Comparison of ENCODE assay signal across 24 mouse cellular contexts in the genomic region with DNA sequence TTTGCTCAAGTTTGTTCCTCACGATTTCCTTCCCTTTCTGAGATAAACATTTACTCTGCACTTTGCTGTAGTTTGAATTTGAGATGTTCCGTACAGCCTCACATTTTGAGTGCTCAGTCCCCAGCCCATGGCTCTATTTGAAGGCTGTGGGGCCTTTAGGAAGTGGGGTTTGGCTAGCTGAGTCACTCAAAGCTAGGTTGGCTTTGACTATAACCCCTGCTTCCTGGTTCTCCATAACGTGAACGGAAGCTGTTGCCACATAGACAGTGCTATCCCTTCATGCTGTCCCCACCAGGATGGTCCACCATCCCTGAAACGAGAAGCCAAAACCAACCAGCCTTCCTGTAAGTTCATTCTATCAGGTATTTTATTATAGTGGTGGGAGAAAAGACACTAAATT.
"Had no signal": no experiment of that assay in that cellular context is flagged by ENCODE, and none has a peak within 500 bp of the region (broad histone marks: within the 10 kb centered on the region; RNA-seq: fewer than 3 reads in every experiment).

No protein-coding gene starts in this region.

- H3K9me3 ChIP-seq: limb, embryonic 13.5 days; liver, embryonic 12.5 days; liver, embryonic 15.5 days; midbrain, embryonic 12.5 days; midbrain, embryonic 15.5 days; neural tube, embryonic 12.5 days; neural tube, embryonic 15.5 days had no signal

- DNase-seq: kidney, adult 2 months; kidney, postnatal 25 days; layer of hippocampus, adult 9-11 months; liver; lung, adult 18-20 months; lung, postnatal 36 days; right cerebral cortex, adult 18-20 months; right cerebral cortex, postnatal 25 days; spleen, adult 18-20 months; thymus, adult 18-20 months; thymus, postnatal 36 days had no signal

- H3K9ac ChIP-seq: limb, embryonic 13.5 days; liver, embryonic 12.5 days; liver, embryonic 15.5 days; midbrain, embryonic 12.5 days; midbrain, embryonic 15.5 days; neural tube, embryonic 12.5 days; neural tube, embryonic 15.5 days had no signal

- H3K4me2 ChIP-seq: limb, embryonic 13.5 days; liver, embryonic 12.5 days; liver, embryonic 15.5 days; midbrain, embryonic 12.5 days; midbrain, embryonic 15.5 days; neural tube, embryonic 12.5 days; neural tube, embryonic 15.5 days had no signal

- ATAC-seq: intestine, postnatal 0 days; liver, embryonic 12.5 days; lung, postnatal 0 days; midbrain, embryonic 15.5 days had no signal

- H3K4me3 ChIP-seq: layer of hippocampus, adult 2 months; limb, embryonic 10.5 days; limb, embryonic 13.5 days; liver, embryonic 12.5 days; liver, embryonic 15.5 days; megakaryocyte, embryonic 14.5 days; midbrain, embryonic 12.5 days; midbrain, embryonic 15.5 days; neural tube, embryonic 12.5 days; neural tube, embryonic 15.5 days had no signal

- H3K4me1 ChIP-seq: liver, embryonic 12.5 days; liver, embryonic 15.5 days; midbrain, embryonic 12.5 days; midbrain, embryonic 15.5 days; neural tube, embryonic 12.5 days had no signal

- H3K27ac ChIP-seq: kidney, postnatal 0 days; layer of hippocampus, adult 2 months; limb, embryonic 10.5 days; limb, embryonic 13.5 days; liver, embryonic 12.5 days; liver, embryonic 15.5 days; midbrain, embryonic 12.5 days; midbrain, embryonic 15.5 days; neural tube, embryonic 12.5 days; neural tube, embryonic 15.5 days had no signal

- H3K27me3 ChIP-seq: liver, embryonic 12.5 days; liver, embryonic 15.5 days; midbrain, embryonic 12.5 days; midbrain, embryonic 15.5 days; neural tube, embryonic 12.5 days; neural tube, embryonic 15.5 days had no signal

- H3K36me3 ChIP-seq: limb, embryonic 10.5 days; limb, embryonic 13.5 days; liver, embryonic 12.5 days; liver, embryonic 15.5 days; midbrain, embryonic 12.5 days; midbrain, embryonic 15.5 days; neural tube, embryonic 12.5 days; neural tube, embryonic 15.5 days had no signal
